ENCODE assay signal across 15 mouse cellular contexts in genomic region chr16:20368221-20368620, GRCm38 (mm10).
"Had no signal": no experiment of that assay in that cellular context is flagged by ENCODE, and none has a peak within 500 bp of the region (broad histone marks: within the 10 kb centered on the region; RNA-seq: fewer than 3 reads in every experiment).

No protein-coding gene starts in this region.

- DNase-seq: cerebellum, adult 9-10 months; cerebellum, adult 9-11 months; cerebellum, postnatal 10 days; cerebellum, postnatal 14 days; cerebellum, postnatal 25 days; cerebellum, postnatal 36 days; embryo, embryonic 11 days; forebrain, postnatal 0 days; gastrocnemius, adult 2 months; gastrocnemius, postnatal 10 days; gastrocnemius, postnatal 14 days; gastrocnemius, postnatal 25 days; gastrocnemius, postnatal 36 days; heart, adult 18-20 months; heart, adult 2 months had no signal
